Mouse (Mus musculus): ENCODE measurements at regions not wholly inside any gene's neighbourhood (a gene's known extent, or its start where the extent isn't known, plus 50 kb on each side); places are given as distances from the start of the nearest gene placed in this dataset.
A peak's percentile ranks its signal among the peaks of the same experiment; 100 is the strongest.
"Not testable (repeated sequence)": the region's sequence is repeated elsewhere in the genome, so short reads cannot be mapped to it uniquely, and the experiment has no call there.

GRCm38 (mm10) chr14:27562564-27562963 lies 54.3 kb upstream of the Ccdc66 start:
- DNase-seq (ENCODE audit: low read depth, low spot score) = not testable (repeated sequence)

DNA sequence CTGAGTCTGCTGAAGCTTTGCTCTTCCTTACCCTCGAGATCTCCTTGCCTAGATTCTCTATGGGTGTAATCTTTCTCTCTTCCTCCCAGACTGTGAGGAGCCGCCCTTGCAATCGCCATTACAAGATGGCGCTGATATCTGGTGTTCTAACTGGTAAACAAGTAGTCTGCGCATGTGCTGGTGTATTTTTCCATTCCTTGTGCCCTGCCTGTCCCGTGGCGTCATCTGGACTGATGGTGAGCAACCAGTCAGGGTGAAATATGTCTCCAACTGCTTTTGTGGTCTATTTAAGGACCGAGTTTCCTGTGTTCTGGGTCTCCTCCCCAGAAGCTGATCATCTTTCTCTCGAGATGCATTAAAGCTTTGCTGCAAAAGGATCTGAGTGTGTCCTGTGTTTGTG lies 53.7 kb upstream of the Ccdc66 start:
- DNase-seq (ENCODE audit: low read depth, low spot score) = not testable (repeated sequence)

GRCm38 (mm10) chr14:27560434-27560833 lies 52.2 kb upstream of the Ccdc66 start:
- peak; percentile 54 for DNase-seq (ENCODE audit: low read depth, low spot score)

- no peak for DNase-seq (ENCODE audit: low read depth, low spot score)
Observed at GRCm38 (mm10) chr14:27558794-27559491, 50.7 kb upstream of the Ccdc66 start.

All from embryo, embryonic 11.5 days (tissue).